Mouse (Mus musculus) inflammation-experienced regulatory T-cells, adult 6 months (primary cell): Measurements from ENCODE around the gene Sox5. TPM values are rescaled to one million over a fixed set of nuclear protein-coding genes. Genes with fewer than 3 reads are reported as not detected.

Source experiments
- ATAC-seq: one replicate; pipeline ENCODE4 v1.8.0; 2017
- polyA plus RNA-seq, 3 experiments: library from polyadenylated mRNA; unstranded; fragments of 100-300 nt; shearing (Covaris generic); gene quantifications; one replicate each; pipeline ENCODE4 v1.2.1; 2017

Sox5 gene
- polyA plus RNA-seq, 3 experiments from 2014 or later = 0.27 TPM; not detected in 2

DNA sequence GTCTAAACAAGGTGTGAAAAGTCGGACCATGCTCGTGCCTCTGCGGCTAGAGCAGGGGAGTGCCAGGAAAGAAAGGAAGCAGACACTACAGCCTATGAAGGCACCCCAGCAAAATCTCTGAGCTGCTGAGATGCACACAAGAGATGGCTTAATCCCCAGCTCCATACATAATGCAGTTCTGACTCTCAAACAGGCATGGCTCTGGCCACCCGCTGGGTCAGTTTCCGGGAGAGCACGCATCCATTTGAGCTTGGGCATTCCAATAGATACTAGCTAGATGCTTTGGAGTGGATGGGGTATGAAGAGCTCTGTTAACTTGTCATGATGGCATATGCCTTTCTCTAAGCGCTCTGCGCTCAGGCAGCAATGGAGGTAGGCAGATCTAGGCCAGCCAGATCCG lies 132.9 kb downstream of the Sox5 start:
- no peak for ATAC-seq

DNA sequence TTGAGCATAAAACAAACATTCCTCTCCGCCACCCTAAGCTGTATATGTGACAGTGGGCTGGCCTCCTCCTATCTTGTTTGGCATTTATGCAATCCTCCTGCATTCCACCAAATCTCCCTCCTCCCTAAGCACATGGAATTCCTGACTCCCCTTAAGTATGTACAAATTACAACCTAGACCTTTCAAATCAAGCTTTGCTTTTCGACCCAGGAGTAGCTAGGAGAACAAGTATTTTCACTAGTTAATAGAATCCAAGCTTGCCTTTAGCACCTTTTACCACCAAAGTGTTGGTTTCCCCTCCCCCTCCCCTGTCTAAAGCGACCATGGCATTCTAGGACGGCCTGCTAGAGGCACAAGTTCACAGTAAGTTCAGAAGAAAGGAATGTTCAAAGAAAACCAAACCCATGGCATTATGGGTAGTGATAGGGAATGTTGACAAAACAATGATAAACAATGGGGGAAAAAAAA lies 133.6 kb downstream of the Sox5 start:
- ATAC-seq = no peak

DNA sequence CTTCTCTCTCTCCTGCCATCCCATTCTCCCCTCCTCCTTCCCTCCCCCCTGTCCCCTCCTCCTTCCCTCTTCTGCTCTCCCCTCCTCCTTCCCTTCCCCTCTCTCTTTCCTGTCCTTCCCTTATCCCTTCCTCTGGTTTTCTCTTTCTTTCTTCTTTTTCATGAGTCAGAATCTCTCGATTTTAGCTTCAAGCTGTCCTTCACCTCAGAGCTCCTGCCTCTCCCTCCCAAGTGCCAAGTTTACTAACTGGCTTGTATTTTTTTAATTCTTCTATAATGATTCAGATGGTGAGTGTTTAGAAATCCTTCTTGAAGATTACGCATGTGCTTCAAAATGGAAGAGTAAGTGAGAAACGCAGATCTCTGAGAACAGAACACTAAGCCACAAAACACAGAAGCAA lies 135.4 kb downstream of the Sox5 start:
- no peak for ATAC-seq

DNA sequence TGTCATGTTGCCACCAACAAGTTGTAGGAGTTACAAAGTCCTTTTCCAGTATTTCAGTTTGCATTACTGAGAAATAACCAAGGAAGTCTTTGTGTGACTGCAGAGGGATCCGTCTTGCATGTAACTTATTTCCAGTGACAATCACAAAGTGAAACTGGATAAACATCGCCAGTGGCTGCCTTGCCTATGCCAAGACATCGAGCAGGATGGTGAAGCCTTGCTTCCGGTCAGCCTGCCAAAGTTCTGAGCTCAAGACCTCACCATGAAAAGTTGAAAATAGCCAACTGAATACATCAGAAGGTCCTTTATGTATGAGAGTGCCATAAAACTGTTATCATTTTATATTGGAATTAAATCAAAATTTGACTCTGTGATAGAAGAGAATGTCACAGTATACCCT lies 136.0 kb downstream of the Sox5 start:
- no peak for ATAC-seq

DNA sequence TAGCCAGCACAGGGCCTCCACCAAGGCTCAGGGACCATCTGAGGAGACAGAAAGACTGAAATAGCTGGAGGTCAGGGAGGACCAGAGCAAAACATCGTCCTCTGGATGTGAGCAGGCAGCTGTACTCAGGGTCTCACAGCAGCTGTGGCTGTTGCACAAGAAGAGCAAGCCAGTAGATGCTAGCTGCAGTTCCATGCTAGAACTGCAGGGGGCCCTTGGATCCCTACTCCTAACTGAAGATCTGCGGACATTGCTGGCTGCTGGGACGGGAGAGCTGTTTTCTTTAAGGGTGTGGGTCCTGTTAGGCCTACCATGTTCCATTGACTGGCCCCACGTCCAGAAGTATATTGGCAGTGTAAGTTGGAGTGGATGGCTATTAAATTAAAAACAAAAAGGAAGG lies 137.1 kb downstream of the Sox5 start:
- no peak for ATAC-seq

DNA sequence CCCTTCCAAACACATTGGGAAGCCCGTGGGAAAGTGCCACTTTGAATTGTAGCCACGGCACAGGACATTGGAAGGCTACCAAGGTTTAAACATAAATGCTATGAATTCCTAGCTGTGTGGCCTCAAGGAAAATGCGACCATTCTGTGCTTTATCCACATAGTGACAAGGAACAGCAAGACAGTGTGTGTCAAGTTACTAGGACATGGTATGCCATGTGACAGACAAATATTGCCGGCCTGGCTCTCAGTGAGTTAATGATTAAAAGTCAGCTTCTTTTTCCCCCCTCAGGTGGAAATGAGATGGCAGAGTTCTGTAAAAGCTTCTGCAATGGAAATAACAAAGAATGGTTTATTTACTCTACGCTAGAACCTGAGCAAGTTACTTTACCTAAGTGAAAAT lies 138.2 kb downstream of the Sox5 start:
- no peak for ATAC-seq

DNA sequence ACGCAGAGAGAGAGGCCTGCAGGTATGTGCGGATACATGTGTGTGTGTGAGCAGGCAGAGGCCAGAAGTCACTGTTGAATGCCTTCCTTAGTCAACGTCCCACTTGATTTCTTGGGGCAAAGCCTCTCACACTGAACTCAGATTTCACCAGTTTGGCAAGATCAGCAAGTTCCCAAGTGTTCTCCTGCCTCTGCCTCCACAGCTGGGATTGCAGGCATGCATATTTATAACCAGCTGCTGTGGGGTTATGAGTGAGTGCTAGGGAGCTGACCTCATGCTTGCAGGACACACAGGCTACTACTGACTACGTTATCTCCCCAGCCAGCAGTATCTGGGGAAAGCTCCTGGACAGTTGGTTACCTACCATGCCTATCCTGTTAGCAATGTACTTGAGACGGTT lies 139.9 kb downstream of the Sox5 start:
- ATAC-seq = no peak

DNA sequence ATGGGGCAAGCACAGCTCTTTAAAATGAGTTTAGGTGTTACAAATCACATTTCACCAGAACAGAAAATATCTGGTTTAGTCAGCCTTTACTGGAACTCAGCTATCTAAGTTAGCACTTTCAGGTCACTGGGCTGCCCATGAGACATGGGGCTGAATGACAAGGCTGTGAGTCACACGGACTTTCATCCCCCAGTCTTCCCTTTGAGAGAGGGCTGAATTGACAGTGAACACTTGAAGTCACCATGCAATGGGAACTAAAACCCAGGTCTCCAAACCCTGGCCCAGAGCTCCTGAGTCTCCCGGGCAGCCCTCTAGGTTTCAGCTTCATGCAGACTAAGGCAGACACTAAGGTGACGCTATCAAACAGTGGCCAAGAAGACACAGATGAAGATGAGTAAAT lies 141.2 kb downstream of the Sox5 start:
- ATAC-seq = no peak

DNA sequence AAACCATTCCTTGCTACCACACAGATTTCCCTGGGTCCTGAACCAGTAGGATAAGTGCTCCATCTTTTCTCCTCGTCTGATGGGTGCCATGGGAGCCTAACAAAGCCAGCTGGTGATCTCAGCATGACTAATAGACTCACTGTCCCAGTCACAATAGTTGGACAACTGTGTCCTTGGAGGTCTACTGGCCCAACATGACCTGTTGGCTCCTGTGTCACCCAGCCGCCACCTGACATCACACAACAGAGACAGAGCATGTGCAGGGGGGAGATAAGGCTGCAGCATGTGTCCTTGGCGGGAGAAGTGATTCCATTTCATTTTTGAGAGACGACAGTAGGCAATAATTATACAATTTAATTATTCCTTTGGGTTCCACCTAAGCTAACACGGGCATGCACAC lies 143.2 kb downstream of the Sox5 start:
- ATAC-seq = no peak

DNA sequence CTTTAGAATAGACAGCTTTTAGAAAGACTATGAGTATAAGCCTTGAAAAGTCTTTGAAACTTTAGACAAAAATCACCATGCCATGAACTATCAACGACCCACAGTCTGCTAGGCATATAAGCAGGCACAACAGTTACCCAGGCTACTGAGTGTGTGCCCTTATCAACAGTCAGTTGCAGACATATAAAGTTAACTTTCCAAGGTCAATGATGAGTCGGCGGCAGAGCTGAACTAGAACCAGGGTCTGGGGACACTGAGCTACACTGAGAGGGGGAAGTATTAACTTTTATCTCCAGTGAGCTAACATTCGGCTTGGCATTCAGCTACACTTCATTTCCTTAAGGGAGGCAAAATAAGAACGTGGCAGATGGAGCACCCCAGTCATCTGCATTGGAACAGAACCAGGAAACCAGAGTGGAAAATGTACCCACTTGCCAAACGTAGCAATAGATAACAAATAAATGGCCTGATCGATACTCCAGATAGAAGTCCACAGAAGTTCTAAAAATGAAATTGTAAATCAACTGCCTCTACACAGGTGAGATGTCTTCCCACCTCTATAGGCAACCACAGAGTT lies 154.2 kb downstream of the Sox5 start:
- ATAC-seq = no peak

DNA sequence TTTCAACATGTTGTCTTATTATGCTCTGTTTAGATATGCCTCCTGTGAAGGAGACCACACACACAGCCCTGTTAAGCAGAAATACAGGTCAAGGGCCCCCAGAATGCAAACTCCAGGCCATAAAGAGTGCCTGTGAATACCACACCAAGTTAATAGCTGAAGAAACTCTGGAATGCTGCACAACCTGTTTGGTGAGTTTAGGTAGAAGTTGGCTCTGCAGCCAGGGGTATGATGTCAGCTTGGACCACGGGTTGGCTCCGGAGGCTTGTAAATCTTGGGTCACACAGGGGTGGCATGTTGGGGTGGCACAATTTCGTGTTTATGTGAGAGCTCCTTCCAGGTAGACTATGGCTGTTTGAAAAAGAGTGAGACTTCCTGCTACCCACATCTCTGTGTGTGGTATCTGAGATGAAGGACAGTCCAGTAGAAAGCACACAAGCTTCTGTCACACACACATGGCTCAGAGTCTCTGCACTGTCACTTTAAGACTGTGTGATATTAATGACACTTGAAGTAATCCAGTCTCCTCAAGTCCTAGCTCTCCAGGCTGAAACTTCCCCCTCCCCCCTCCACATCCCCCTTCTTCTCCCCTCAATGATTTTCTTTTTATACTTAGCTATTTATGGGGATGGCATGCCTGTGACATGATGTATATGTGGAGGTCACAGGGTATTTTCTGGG lies 160.5 kb downstream of the Sox5 start:
- no peak for ATAC-seq

DNA sequence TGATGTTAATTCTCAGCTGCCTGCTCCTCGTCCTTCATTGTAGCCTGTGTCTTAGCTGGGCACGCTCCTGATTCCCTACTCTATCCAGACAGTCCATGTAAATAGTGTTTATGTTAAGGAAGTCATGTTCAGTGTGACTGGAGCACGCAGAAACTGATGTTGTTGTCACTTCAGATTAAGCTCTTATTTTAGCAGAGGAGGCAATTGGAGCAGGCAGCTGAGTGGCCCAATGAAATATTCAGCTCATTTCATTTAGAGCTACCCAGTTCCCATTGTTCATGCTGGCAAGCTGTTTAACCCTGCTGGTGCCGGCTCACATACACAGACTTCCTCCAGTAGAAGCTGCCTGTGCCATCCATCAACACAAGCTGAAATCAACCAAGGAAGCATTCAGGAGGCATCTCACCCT lies 170.4 kb downstream of the Sox5 start:
- no peak for ATAC-seq

DNA sequence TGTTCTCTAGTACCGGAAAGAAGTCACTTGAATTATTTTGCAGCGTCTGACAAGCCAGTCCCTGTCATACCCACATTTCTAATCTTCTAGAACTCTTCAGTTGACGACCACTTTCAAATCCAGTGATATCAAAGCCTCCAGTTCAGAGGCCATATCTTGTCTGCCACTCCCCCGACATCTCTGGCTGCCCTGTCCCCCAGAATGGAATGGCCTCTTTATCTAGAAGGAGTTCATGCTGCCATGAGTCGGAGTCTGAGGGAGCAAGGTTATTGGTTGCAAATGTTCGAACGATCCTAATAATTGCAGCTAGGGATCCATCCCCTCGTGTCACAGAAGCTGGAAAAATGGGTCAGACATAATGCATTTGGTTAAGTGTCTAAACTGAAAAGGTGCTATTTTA lies 170.9 kb downstream of the Sox5 start:
- ATAC-seq = no peak

DNA sequence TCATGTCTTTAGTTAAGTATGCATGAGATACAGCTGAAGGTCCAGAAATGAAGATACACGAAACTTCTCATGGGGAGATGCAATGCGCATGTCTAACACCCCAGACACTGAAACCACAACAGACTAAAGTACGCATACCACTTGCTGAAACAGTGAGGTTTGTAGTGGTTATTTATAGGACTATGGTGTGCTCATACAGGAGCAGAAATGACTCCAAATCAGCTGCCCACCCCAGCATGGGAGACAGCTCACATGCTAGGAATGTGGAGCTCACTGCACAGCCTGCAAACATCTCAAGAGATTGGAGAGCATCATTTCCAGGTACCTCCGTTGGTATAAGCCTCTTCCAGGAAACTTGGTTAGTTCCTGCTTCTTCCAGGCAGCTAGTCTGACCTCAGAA lies 178.9 kb downstream of the Sox5 start:
- ATAC-seq = no peak

DNA sequence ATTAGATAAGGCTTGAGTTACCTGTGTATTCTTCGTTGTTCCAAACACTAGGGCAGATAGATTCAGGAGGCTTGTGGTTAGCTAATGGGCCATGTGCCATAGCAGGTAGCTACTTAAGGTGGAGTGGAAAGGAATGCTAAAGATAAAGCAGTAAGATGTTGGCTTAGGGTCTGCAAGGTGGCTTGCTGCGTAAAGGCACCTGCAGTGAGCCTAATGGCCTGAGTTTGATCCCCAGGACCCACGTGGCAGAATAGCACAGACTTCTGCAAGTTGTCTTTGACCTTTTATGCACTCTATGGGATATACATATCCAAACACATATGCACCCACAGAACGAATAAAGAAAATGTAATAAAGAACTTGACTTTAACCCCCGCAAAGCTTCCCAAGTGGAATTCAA lies 181.4 kb downstream of the Sox5 start:
- no peak for ATAC-seq

DNA sequence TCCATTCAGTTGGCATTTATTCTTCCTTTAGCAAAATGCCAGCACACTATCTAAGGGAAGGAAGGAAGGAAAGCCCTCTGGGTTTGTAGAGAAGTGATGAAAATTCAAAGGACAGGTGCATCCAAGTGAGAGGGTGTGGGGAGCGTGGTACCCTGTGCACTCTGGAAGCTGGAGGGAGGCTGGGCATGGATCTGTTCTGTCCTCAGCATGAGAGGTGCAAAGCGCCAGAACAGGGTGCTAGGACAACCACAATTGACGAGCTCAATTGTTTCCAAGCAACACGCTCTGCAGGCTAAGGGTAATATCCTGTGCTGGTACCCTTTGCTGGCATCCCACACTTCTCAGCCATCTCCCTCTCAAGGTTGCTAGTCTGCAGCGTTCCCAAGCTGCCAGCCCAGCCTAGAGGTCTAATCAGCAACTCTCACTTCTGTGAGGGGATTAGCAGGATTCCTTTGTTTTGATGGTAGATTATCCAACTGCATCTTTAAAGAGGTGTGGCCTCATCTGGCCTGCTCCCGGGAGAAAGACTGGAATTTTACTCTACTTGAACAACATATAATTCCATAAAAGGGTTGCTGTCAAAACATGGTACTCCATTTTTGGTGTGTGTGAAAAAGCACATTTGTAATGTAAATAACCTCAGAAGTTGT lies 183.3 kb downstream of the Sox5 start:
- no peak for ATAC-seq

DNA sequence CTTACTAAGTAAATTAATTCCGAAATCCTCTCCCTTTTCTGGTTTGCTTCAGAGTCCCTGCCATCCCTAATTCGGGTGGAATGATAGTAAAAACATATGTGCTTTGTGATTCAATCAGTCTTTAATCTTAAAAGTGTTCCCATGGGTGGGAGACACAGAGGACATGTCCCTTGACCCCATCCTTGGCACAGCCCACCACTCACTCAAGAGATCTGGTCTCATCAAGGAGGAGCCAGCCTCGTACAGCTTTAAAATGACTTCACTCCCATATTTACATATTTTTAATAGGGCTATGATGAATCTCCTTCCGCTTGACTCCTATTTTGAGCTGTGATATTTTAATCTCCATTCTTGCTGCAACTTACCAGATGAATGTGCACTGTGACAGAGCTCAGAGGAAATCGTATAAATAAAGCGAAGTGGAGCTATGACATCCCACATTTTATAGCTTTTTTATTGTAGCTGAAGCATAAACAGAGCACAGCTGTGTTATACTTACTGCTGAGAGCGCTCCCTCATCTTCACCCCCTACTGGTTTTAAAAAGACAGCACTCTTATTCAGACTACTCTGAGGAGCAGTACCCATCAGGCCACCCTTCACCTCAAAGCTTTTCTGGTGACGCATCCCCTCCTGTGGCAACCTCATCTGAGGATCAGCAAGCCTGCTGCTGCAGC lies 185.1 kb downstream of the Sox5 start:
- ATAC-seq = no peak

DNA sequence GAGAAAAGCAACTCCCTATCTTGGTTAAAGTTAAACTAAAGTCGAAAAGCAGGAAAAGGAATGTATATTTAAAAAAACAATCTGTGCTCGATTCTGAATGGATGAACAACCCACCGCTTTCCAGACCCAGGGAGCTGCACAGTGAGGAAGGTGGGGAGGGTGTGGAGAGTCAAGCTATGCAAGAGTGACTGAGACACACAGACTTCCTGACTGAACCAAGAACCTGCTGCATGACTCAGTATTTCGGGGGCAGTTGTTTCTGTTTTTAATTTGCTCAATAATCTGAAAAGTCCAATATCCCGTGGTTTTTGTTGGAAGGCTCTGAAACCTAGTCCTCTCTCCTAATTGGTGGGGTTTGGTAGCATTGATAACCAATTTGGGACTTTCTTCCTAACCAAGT lies 196.9 kb downstream of the Sox5 start:
- ATAC-seq = no peak

DNA sequence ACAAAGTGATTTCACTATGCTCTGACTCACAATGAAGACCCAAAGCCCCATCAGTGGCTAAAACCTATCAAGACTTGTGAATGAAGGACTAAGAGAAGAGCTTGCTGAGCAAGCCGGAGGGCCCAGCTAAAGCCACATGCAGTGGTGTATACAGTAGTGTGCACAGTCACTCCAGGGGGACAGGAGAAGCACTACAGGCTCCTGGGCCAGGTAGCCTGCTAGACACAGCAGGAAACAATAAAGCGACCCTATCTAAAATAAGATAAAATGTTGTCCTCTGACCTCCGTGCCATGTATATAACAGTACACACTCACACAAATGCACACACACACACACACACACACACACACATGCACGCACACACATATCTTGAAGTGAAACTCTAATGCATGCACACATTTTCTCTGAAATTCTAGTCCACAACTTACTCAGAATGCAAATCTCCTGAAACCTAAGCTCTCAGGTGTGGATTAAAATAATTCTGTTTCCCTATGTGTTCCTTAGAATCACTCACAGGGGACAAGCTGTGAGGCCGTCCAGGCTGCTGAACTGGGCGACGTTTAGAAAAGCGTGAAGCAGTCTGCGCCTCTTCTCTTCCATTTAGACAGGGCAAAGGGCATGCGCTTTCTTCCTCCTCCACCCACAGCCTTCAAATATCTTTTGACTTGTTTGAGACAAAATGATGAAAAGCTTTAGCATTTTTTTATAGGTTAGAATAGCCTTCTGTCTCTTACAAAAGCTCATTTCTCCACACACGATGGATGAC lies 197.5 kb downstream of the Sox5 start:
- ATAC-seq = no peak

DNA sequence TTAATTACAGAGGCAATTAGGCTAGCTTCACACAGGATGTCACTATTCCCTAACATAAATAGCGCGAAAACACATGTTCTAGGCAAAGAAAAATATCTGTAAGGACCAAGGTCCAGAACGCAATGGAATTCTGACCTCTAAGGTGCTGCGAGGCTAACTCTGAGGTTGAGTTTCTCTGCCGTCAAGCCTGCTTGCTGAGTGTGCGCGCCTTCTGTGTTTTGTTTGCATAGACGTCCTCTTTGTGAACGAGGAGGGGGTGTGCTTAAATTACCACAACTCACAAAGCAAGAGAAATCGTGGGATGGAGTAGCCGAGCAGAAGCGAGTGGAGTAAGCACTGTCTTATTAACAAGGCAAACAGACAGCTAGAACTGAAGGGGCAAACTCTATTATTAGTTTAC lies 202.5 kb downstream of the Sox5 start:
- no peak for ATAC-seq

DNA sequence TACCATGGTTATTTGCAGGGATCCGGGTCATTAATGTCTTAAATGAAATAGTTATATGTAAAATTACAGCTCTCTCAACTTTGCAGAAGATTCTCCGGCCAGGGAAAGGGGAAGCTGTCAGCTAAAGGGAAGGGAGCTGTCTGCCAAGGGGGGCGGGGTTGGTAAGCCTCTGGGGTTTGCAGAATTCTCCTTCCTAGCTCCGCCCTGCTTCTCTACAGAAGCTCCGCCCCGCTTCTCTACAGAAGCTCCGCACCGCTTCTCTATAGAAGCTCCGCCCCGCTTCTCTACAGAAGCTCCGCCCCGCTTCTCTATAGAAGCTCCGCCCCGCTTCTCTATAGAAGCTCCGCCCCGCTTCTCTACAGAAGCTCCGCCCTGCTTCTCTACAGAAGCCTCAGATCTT lies 210.9 kb downstream of the Sox5 start:
- ATAC-seq = no peak

DNA sequence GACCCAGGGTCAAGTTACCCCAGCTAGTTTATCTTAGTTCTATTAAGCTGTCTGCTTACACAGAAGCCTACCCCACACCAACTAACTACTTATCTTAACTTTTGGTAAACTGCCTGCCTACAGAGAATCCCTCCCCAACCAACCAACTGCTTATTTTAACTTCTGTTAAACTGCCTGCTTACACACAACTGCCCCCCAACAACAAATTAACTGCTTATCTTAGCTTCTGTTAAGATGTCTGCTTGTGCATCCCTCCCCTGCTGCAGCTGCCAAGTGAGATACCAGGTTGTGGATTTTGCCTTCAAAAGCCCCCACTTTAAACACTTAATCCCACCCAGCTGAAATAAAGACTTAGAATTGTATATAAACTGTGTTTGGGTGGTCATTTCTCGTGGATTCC lies 215.9 kb downstream of the Sox5 start:
- ATAC-seq = no peak

DNA sequence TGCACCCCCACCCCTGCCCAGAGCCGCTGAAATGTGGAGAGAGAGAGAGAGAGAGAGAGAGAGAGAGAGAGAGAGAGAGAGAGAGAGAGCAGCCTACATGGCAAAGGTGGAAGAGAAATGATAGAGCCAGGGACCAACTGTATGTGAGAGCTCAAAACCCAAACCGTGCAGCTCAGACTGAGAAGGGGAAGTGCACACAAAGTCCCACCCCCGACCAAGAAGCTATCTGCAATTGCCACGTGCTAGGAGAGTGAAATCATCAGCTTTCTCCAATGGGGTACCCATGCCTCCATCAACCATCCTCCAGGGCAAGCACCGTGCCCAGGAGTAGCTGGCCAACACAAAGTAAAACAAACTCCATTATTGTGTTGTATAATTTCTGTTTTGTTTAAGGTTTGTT lies 220.1 kb downstream of the Sox5 start:
- no peak for ATAC-seq
